Mouse (Mus musculus): Measurements from ENCODE around the gene Ube2d3.
"Not testable (repeated sequence)": the region's sequence is repeated elsewhere in the genome, so short reads cannot be mapped to it uniquely, and the experiment has no call there.

The Ube2d3 gene

DNA sequence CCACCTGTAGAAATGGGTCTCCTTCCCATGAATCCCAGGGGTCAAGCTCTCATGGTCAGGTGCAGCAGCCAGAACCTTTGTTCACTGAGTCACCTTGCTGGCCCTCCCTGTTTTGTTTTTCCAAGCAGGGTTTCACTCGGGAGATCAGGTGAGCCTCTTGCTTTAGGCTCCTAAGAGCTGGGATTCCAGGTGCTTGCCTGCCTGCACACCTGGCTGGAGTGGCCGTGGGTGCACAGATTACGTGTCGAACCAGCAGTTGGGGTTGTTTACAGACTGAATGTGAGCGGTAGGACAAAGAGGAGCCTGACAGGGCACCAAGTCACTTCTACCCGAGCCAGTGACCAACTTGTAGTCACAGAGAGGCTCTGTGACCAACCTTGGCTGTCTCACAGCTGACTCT, 53.2 kb downstream of the Ube2d3 start:
- no peak for DNase-seq (ENCODE audit: low read depth, low spot score)

DNA sequence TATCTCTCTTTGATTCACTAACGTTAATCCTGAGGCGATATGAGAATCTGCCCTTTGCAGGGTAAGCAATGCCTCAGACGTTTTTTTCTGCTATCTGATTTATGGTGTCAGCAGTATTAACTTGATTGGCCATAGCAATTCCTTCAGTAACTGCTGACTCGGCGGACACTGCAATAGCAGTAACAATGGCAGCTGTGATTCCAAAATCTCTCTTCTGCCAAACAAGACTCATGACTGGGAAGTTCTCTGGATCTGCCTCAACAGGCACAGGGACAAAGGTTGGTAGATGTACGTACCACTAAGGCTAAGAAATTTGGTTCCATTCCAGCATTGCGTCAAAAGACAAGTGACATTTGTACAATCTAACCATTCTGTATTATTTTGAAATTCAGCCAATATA, 55.4 kb downstream of the Ube2d3 start:
- DNase-seq (ENCODE audit: low read depth, low spot score): not testable (repeated sequence)

DNA sequence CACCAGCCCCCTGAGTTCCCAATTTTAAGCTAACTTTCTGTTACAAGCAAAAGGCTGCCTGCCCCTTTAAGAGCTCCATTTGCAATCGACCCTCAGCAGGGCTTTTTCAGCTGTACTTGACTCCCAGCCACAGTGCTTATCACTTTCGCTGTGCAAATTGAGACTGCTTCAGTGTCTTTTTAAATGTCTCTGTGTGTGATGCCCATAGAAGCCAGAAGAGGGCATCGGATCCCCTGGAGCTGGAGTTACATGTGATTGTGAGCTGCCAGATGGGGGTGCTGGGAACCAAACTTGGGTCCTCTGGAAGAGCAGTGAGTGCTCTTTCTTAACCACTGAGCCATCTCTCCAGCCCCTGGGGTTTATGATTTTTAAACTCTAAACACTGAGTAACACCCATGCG, 60.0 kb downstream of the Ube2d3 start:
- not testable (repeated sequence) for DNase-seq (ENCODE audit: low read depth, low spot score)

GRCm38 (mm10) chr3:135498891-135499290, 60.9 kb downstream of the Ube2d3 start:
- no peak for DNase-seq (ENCODE audit: low read depth, low spot score)

DNA sequence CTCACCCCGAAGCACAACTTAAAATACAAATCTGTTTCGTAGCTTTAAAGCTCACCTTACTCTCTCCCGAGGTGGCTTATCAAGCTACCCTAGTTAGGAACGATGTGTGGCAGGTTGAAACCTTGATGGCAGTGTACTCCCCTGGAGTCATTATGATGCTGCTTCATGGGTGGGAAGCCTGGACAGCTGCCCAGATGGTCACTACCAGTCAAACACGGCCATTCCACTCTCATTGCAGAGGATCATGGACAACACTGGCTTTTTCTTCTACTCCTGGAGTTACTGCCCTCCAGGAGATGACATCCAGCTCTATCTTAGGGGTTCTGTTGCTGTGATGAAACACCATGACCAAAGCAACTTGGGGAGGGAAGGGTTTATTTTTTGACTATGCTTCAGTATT, 65.2 kb downstream of the Ube2d3 start:
- no peak for DNase-seq (ENCODE audit: low read depth, low spot score)

DNA sequence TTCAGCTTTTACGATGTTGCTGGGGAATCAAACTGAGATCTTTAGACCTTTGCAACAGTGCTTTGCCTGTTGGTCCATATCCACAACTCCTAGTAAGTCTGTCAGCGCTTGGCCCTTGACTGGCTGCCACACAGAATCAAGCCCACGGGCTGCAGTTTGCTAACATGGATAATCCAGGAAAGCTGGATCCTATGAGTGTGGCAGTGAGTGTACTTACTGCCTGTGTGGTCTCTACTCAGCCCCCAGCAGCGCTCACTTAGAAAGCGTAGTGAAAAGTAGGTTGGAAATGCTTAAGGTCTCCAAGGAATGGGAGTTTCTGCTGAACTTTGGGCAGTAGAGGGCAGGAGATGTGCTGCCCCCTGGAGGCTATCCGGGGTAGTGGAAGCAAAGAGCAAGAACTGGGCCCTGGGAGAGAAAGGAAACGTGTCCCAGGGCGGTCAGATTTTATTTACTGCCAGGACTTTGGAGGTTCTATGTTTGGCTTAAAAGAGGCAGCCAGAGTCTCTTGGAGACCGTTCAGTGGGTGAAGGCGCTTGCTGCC, 67.5 kb downstream of the Ube2d3 start:
- DNase-seq (ENCODE audit: low read depth, low spot score): no peak

DNA sequence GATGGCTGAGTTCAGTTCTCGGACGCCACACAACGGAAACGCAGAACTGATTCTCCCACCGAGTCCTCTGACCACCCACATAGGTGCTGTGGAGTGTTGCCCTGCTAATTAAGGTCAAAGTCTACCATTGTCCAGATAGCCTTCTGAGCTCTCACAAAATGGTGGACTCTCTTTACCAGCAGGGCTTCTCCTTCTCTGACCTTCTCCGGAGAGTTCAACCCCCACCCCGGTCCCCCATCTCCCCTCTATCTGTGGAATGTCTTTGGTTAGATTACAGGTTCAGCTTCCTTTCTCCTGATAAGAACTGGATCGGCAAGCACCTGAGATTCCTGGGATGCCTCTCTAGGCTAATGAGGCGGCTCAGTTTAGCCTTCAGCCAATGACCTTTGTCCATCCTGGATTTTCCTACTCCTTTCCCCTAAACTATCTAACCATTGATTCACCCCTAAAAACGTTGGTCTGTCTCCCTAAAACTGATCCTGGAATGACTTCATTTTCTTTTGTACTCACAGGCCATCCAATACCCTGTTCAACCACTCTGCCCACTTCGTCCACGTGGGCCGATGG, 68.0 kb downstream of the Ube2d3 start:
- DNase-seq (ENCODE audit: low read depth, low spot score): no peak

GRCm38 (mm10) chr3:135507506-135507905, 69.6 kb downstream of the Ube2d3 start:
- no peak for DNase-seq (ENCODE audit: low read depth, low spot score)

- no peak for DNase-seq (ENCODE audit: low read depth, low spot score)
Measured at GRCm38 (mm10) chr3:135508191-135508590, 70.2 kb downstream of the Ube2d3 start.

DNA sequence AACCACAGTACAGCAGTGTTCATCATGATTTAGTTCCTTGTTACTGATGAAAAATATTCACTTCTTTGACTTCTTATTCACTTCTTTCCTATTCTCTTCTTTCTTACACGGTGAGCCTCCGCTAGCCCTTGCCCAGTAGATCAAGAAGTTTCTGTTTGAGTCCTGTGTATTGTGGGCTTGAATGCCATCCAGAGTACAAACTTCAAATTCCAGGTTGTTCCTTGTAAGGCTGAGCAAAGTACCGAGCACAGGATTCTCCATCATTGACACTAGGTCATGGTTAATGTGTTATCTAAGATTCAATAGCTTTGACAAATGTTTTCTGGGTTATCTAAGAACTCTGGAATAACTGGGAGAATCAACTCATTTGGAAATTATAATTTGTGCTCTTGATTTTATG, 72.4 kb downstream of the Ube2d3 start:
- DNase-seq (ENCODE audit: low read depth, low spot score): no peak

DNA sequence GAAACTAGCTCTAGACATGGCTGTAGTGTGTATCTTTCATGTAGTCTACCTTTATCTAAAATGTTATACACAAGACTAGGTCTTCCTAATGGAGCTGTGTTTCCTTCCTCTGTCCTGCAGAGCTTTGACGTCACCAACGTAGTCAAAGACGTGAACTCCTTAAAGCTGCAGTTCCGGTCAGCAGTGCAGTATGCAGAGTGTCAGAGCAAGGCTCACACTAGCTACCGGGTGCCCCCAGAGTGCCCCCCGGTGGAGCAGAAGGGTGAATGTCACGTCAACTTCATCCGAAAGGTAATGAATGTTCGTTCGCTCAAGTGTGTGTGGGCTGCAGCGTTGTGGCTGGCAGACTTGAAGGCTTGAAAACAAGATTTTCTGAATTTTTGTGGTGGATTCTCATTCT, 73.7 kb downstream of the Ube2d3 start:
- DNase-seq (ENCODE audit: low read depth, low spot score): no peak

GRCm38 (mm10) chr3:135513270-135513669, 75.3 kb downstream of the Ube2d3 start:
- no peak for DNase-seq (ENCODE audit: low read depth, low spot score)

DNA sequence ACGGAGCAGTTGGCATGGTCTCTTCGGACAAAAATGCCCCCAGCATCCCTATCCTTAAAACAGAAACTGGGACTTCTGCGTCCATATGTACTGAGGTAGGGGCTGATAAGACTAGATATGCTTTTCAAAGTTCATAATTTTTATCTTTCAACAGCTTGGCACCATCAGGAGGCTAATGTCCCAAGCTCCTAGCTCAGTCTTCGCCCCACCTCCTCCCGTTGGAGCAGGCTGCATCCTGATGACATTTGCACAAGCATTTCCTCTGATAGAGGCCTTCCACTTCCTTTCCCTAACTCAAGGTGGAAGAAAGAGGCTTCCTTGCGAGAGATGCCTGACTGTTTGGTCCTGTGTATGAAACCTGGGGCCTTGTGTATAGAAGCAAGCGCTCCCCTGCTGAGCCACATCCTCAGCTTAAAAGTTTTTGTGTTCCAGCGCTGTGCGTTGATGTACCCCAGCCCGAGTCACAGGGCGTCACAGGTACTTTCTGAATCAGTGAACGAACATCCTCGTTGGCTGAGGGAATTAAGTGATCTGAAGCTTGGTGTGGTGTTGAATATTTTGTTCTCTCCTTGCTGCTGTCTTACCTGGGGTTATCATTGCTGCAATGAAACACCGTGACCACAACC, 76.0 kb downstream of the Ube2d3 start:
- DNase-seq (ENCODE audit: low read depth, low spot score): no peak

- DNase-seq (ENCODE audit: low read depth, low spot score): no peak
Measured at GRCm38 (mm10) chr3:135515246-135515645, 77.3 kb downstream of the Ube2d3 start.

GRCm38 (mm10) chr3:135516891-135517290, 78.9 kb downstream of the Ube2d3 start:
- no peak for DNase-seq (ENCODE audit: low read depth, low spot score)
